Mouse (Mus musculus) heart, embryonic 16.5 days (tissue): ENCODE data around the gene Acbd7. TPM values are rescaled to one million over a fixed set of nuclear protein-coding genes. Genes with fewer than 3 reads are reported as not detected.

Experiments used
- ATAC-seq: fragments of 200-750 bp; cut with Nextera tagmentation; replicated peaks from 2 replicates; pipeline ENCODE4 v1.8.0; 2017; ENCODE audit warnings: moderate number of reproducible peaks; ENCODE audit not compliant: insufficient read depth, low FRiP score; ENCODE audit errors: extremely low read depth
- H3K27ac ChIP-seq: fragments of 300-500 bp; sonication (generic); 2 replicates; pipeline ENCODE4 v1.5.1; 2014; ENCODE audit warnings: mild to moderate bottlenecking, low read length, control low read depth, moderate library complexity
- H3K27me3 ChIP-seq: fragments of 300-500 bp; sonication (generic); 2 replicates; pipeline ENCODE4 v1.6.1; 2014; ENCODE audit warnings: low read length, mixed read lengths; ENCODE audit not compliant: control insufficient read depth, insufficient read depth
- H3K36me3 ChIP-seq: fragments of 300-500 bp; sonication (generic); 2 replicates; pipeline ENCODE4 v1.6.1; 2014; ENCODE audit not compliant: control insufficient read depth, insufficient read depth
- H3K4me1 ChIP-seq: fragments of 300-500 bp; sonication (generic); 2 replicates; pipeline ENCODE4 v1.6.1; 2014; ENCODE audit warnings: low read length, mixed read lengths; ENCODE audit not compliant: control insufficient read depth, insufficient read depth
- H3K4me2 ChIP-seq: fragments of 300-500 bp; sonication (generic); 2 replicates; pipeline ENCODE4 v1.6.1; 2014; ENCODE audit warnings: low read depth, mild to moderate bottlenecking, control low read depth, low read length
- H3K4me3 ChIP-seq: fragments of 300-500 bp; sonication (generic); 2 replicates; pipeline ENCODE4 v1.5.1; 2014; ENCODE audit warnings: mild to moderate bottlenecking, control low read depth, low read length
- H3K9ac ChIP-seq: fragments of 300-500 bp; sonication (generic); 2 replicates; pipeline ENCODE4 v1.6.1; 2014; ENCODE audit warnings: low read length, control low read depth
- H3K9me3 ChIP-seq: fragments of 300-500 bp; sonication (generic); replicated peaks from 2 replicates; pipeline ENCODE4 v1.6.1; 2016; ENCODE audit warnings: low read length; ENCODE audit not compliant: control insufficient read depth
- WGBS: fragments of 180-500 bp; shearing (Covaris S2); extraction: QIAGEN DNeasy Blood & Tissue Kit; methylation state at CpG from one replicate; pipeline ENCODE4 v1.1.7; 2014; 5-methylcytosine and 5-hydroxymethylcytosine counted together
- polyA plus RNA-seq: library from polyadenylated mRNA; unstranded; fragments of >200 nt; fragmentation: Nextera tagmentation; extraction: Ambion mirVana; gene quantifications from 2 replicates; pipeline ENCODE4 v1.2.1, GENCODE M21; 2015

Acbd7 gene
- 0.49 and 0.51 TPM in 2 replicates for polyA plus RNA-seq

DNA sequence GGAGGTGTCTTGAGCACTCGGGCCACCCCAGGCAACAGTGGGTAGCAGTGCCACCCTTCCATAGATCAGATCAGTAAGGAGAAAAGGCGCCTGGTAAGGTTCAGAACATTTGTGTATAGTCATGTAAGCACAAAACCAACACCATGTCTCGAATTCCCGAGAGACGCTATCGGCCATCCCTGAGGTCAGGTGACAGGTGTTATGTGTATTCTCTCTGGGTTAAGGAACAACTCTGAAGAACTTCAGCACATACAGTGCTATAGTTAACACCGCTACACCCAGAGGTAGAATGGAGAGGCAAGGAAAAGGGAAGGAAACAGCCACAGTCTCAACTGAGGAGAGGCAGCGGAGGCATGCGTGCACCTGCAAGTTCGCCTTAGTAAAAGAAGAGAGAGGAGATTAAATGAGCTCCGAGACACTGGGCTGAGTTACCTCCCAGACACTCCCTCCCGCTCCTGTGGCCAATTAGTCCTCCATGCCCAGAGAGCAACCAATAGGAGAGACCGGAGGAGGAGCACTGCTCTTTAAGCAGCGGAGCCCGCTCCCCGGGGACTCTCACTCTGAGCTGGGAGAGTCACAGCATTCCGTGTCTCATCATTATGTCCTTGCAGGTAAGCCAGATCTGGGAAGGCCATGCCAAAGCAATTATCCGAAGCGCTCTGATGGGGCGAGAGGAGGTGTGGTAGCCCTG lies at the start of gene Acbd7:
Acbd7 (plus strand) TSS at position 558 of the 691 bp plus-strand sequence.
- Histone ChIP-seq H3K9me3 (no peaks in the 10 kb centered on the region), H3K9ac (peak within 1 kb of the TSS; percentile 9), H3K4me3 (peak within 1 kb of the TSS; percentile 50), H3K36me3 (no peaks in the 10 kb centered on the region), H3K27ac (no peak within 1 kb of the TSS), H3K4me1 (peaks cover 17% of the 10 kb centered on the region), H3K4me2 (peak within 1 kb of the TSS; percentile 66), H3K27me3 (no peaks in the 10 kb centered on the region)
- no peak for ATAC-seq
- WGBS, result 4% methylated on average over 20 of the region's 20 CpGs

DNA sequence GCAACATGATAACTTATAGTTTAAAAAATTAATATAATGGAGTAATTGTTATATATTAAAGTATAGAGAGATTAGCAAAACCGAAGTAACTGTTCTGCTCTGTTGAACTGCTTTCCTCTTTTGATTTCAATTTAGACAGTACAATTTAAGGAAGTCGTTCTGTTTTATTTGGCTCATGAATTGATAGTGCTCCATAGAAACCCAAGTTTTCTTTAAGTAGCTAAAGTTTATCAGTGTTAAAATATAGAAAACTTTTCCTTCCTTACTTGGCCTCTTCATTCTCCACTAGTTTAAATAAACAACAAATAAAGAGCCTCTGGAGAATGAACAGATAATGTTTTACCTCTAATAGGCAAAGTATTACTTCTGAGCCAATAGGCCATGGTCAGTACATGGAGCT lies 49.7 kb upstream of the Acbd7 start:
- H3K9me3 ChIP-seq, result no peaks in the 10 kb centered on the region
- H3K27me3 ChIP-seq, result no peaks in the 10 kb centered on the region
- no peak for ATAC-seq
- no peak overlapping the region for H3K4me2 ChIP-seq
- peaks cover 15% of the 10 kb centered on the region for H3K4me1 ChIP-seq
- no peak overlapping the region for H3K9ac ChIP-seq
- H3K4me3 ChIP-seq, result no peak overlapping the region
- H3K36me3 ChIP-seq, result no peaks in the 10 kb centered on the region
- H3K27ac ChIP-seq, result no peak overlapping the region
- 63% methylated on average over 2 of the region's 2 CpGs for WGBS

DNA sequence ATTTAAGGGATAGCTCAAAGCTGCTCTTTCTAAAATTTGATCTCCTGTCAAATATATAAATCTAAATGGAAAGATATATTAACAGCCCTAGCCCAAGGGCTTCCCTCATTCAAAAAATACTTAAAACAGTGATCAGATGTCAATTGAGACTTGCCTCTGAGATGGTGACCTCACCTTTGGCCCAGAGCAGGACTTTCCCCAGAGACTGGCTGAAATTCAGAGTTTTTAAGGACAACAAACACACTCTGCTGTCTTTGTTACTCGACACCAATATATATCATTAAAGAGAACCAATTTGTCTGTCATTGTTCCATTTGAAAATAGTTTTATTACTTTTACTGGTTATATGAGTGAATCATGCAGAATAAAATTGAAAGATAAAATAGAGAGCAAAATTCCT lies 46.4 kb upstream of the Acbd7 start:
- H3K4me3 ChIP-seq, result no peak overlapping the region
- H3K9me3 ChIP-seq, result no peaks in the 10 kb centered on the region
- ATAC-seq, result no peak
- H3K27ac ChIP-seq, result no peak overlapping the region
- H3K27me3 ChIP-seq, result no peaks in the 10 kb centered on the region
- 72% methylated on average over 1 of the region's 1 CpGs for WGBS
- H3K4me1 ChIP-seq, result peaks cover 8% of the 10 kb centered on the region
- no peak overlapping the region for H3K4me2 ChIP-seq
- H3K36me3 ChIP-seq, result no peaks in the 10 kb centered on the region
- H3K9ac ChIP-seq, result no peak overlapping the region

- H3K4me3 ChIP-seq, result no peak overlapping the region
- H3K9ac ChIP-seq, result no peak overlapping the region
- no peaks in the 10 kb centered on the region for H3K4me1 ChIP-seq
- H3K27ac ChIP-seq, result no peak overlapping the region
- no peak overlapping the region for H3K4me2 ChIP-seq
- no peaks in the 10 kb centered on the region for H3K27me3 ChIP-seq
- no peaks in the 10 kb centered on the region for H3K36me3 ChIP-seq
- WGBS, result 53% methylated on average over 1 of the region's 1 CpGs
- no peak for ATAC-seq
- no peaks in the 10 kb centered on the region for H3K9me3 ChIP-seq
Observed at GRCm38 (mm10) chr2:3292170-3292569, 43.8 kb upstream of the Acbd7 start.

- Histone ChIP-seq H3K9ac (no peak overlapping the region), H3K36me3 (no peaks in the 10 kb centered on the region), H3K4me3 (no peak overlapping the region), H3K4me2 (no peak overlapping the region), H3K4me1 (no peaks in the 10 kb centered on the region), H3K27me3 (no peaks in the 10 kb centered on the region), H3K27ac (no peak overlapping the region), H3K9me3 (no peaks in the 10 kb centered on the region)
- 87% methylated on average over 7 of the region's 7 CpGs for WGBS
- ATAC-seq, result no peak
Observed at GRCm38 (mm10) chr2:3295826-3296225, 40.1 kb upstream of the Acbd7 start.

DNA sequence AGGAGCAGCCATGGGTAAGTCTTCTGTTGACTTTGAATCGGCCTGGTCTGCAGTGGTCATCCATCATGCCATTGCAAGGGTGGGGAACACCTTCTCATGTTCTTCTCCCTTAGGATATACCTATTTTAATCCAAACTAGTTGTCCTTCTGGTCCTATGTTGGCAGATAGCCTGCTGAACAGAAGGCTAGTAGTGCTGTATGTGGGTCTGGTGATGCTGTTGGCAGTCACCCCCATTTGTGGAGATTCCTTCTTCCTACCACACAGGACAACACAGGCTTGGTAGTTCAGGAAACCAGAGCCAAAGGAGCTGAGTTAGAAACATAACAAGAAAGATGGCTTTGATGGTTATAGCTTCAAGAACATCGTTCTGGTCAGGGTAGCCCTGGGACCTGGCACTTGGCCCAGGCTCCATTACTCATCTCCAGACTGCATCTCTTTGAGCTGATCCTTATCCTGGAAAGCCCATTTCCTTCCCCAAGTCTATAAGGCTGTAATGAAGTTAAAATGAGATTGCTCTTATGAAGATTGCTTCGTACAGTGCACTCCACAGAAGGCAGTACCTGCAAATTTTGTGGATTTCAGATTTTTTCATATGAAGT lies 30.4 kb upstream of the Acbd7 start:
- H3K27ac ChIP-seq, result no peak overlapping the region
- whole genome bisulfite sequencing, result 58% methylated on average over 3 of the region's 3 CpGs
- H3K36me3 ChIP-seq, result peaks cover 11% of the 10 kb centered on the region
- no peaks in the 10 kb centered on the region for H3K27me3 ChIP-seq
- no peak overlapping the region for H3K4me3 ChIP-seq
- H3K9ac ChIP-seq, result no peak overlapping the region
- H3K4me2 ChIP-seq, result no peak overlapping the region
- no peaks in the 10 kb centered on the region for H3K4me1 ChIP-seq
- no peak for ATAC-seq
- H3K9me3 ChIP-seq, result no peaks in the 10 kb centered on the region

GRCm38 (mm10) chr2:3323132-3323531 lies 12.8 kb upstream of the Acbd7 start:
- Histone ChIP-seq H3K9me3 (no peaks in the 10 kb centered on the region; the same call in 1 of the 2 replicates), H3K4me3 (no peak overlapping the region), H3K27ac (no peak overlapping the region), H3K4me1 (no peaks in the 10 kb centered on the region), H3K27me3 (no peaks in the 10 kb centered on the region), H3K9ac (no peak overlapping the region), H3K36me3 (peaks cover 34% of the 10 kb centered on the region), H3K4me2 (no peak overlapping the region)
- WGBS, result 81% methylated on average over 2 of the region's 2 CpGs
- no peak for ATAC-seq

GRCm38 (mm10) chr2:3324381-3325130 lies 11.4 kb upstream of the Acbd7 start:
- H3K36me3 ChIP-seq, result peaks cover 42% of the 10 kb centered on the region
- ATAC-seq, result no peak

GRCm38 (mm10) chr2:3326547-3326946 lies 9.4 kb upstream of the Acbd7 start:
- no peak for ATAC-seq
- H3K4me3 ChIP-seq, result no peak overlapping the region
- no peaks in the 10 kb centered on the region; the same call in 1 of the 2 replicates for H3K9me3 ChIP-seq
- peaks cover 42% of the 10 kb centered on the region for H3K36me3 ChIP-seq
- H3K27ac ChIP-seq, result no peak overlapping the region
- no peak overlapping the region for H3K4me2 ChIP-seq
- H3K9ac ChIP-seq, result no peak overlapping the region
- H3K4me1 ChIP-seq, result peaks cover 9% of the 10 kb centered on the region
- no peaks in the 10 kb centered on the region for H3K27me3 ChIP-seq
- WGBS, result 44% methylated on average over 1 of the region's 1 CpGs

More at GRCm38 (mm10) chr2:3324381-3325130, 11.4 kb upstream of the Acbd7 start:
- Histone ChIP-seq H3K4me2 (no peak overlapping the region), H3K9me3 (no peaks in the 10 kb centered on the region; the same call in 1 of the 2 replicates), H3K4me1 (no peaks in the 10 kb centered on the region), H3K4me3 (no peak overlapping the region), H3K27me3 (no peaks in the 10 kb centered on the region), H3K9ac (no peak overlapping the region), H3K27ac (no peak overlapping the region)
- WGBS, result 93% methylated on average over 7 of the region's 7 CpGs
